Mouse (Mus musculus) brain, embryonic 14.5 days (tissue): Measurements from ENCODE around the gene Spp1.
"Not testable (repeated sequence)": the region's sequence is repeated elsewhere in the genome, so short reads cannot be mapped to it uniquely, and the experiment has no call there.

Source experiments
- CTCF ChIP-seq: fragments of 200-500 bp; IDR thresholded peaks from 2 replicates; pipeline ENCODE4 v1.5.1; 2012; ENCODE audit warnings: inconsistent platforms, mild to moderate bottlenecking, moderate library complexity, borderline replicate concordance; ENCODE audit not compliant: insufficient read depth, insufficient read length; ENCODE audit errors: extremely low read depth
- POLR2A ChIP-seq: fragments of 200-500 bp; IDR thresholded peaks from 2 replicates; pipeline ENCODE4 v1.6.1; 2012; ENCODE audit warnings: mild to moderate bottlenecking, inconsistent platforms, borderline replicate concordance; ENCODE audit not compliant: poor library complexity, insufficient read depth, insufficient read length, severe bottlenecking; ENCODE audit errors: extremely low read depth

DNA sequence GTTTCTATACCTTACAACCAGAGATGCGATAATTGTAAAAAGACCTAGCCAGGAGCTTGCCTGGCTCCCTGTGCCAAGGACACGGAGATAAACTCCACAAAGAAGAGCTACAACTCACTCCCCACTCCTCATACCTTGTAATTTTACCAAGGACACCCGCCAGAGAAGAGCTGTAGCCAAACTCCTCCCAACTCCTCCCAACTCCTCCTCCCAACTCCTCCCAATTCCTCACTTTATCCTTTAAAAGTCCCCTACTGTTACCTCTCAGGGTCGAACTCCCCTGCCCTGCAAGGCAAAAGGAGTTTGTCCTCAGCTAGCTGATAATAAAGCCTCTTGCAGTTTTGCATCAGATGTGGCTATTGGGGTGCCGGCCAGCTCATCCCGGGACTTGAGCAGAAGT, 13.4 kb downstream of the Spp1 start:
- not testable (repeated sequence) for TF ChIP-seq CTCF, POLR2A
